Mouse (Mus musculus) left cerebral cortex, postnatal 10 days (tissue): ENCODE data around the gene Tmem219. TPM values are rescaled to one million over a fixed set of nuclear protein-coding genes. Genes with fewer than 3 reads are reported as not detected.

Experiments used
- DNase-seq, 2 experiments: peaks; one replicate each; pipeline ENCODE4 v3.0.0; 2021 to 2022; ENCODE audit warnings: low spot score in 2 of 2, mixed read lengths in 1 of 2; ENCODE audit errors: extremely low spot score in 1 of 2
- intact Hi-C: fragments of 180-260 bp; cut with DNase I; formaldehyde crosslinking; loops from one replicate; pipeline ENCODE4 v1.15.1; 2025
- total RNA-seq, 2 experiments: library from RNA; stranded (reverse); gene quantifications; 2 replicates each; pipeline ENCODE4 v1.2.3; 2021

The Tmem219 gene
- total RNA-seq, 2 experiments from 2014 or later, result 22.4 to 25.2 TPM

DNA sequence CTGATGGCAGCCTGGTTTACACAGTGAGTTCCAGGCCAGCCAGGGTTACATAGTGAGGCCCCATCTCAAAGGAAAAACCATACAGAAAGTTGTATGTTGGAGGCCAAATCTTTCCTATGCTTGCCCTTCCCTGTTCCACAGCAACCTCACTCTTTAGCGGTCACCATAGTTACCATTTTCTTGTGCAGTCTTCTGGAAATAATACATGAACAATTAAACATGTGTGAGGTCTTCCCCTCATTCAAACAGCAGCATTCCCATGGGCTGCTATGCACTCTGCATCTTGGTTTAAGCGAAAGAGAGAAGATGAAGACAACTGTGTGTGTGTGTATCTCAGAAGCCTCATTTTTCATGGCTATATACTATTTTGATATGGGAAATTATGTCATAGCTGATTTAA is 77.2 kb downstream of the Tmem219 start:
- DNase-seq, result no peak
- intact Hi-C loops, result no loop called here

DNA sequence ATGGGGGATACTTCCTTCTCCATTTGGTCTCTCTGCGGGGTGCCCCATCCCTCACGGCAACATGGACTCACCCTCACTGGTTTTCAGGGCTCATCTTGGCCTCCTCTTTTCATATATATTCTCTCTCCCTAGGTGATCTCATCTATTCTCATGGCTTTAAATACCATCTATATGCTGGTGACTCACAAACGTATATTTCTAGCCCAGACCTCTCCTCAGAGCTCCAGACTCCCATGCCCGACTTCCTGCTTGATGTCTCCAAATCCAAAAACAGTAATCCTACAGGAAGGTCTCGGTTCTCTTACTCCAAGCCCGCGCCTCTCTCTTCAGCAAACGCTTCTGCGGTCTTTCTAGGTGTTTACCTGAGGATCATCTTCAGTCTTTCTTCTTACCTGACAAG is 79.4 kb downstream of the Tmem219 start:
- intact Hi-C loops, result no loop called here
- peak in 1 of 2 experiments; percentile 43 for DNase-seq

Other genes with a start within 250 kb of the Tmem219 start
- 1 to 10 TPM; 2.7 to 8.2 TPM for gene Sult1a1, start 246.5 kb downstream of the Tmem219 start, total RNA-seq
- 100 to 1,000 TPM; 118 to 124 TPM for gene Bola2, start 227.5 kb downstream of the Tmem219 start, total RNA-seq
- 10 to 100 TPM; 21.6 to 22.5 TPM for gene Slx1b, start 227.1 kb downstream of the Tmem219 start, total RNA-seq
- 100 to 1,000 TPM; 178 to 199 TPM for gene Coro1a, start 215.1 kb downstream of the Tmem219 start, total RNA-seq
- 100 to 1,000 TPM; 260 to 263 TPM for gene Mapk3, start 163.3 kb downstream of the Tmem219 start, total RNA-seq
- 1 to 10 TPM; 2.6 to 3.5 TPM for gene Gdpd3, start 156.6 kb downstream of the Tmem219 start, total RNA-seq
- 100 to 1,000 TPM; 167 to 169 TPM for gene Ypel3, start 146.0 kb downstream of the Tmem219 start, total RNA-seq
- under 1 TPM; 0.21 to 0.41 TPM for gene Tbx6, start 141.4 kb downstream of the Tmem219 start, total RNA-seq
- 10 to 100 TPM; 54.4 to 56.2 TPM for gene Ppp4c, start 130.4 kb downstream of the Tmem219 start, total RNA-seq
- gene Fam57b, start 125.2 kb downstream of the Tmem219 start, total RNA-seq, result 100 to 1,000 TPM; 135 to 141 TPM
- gene 4930451I11Rik, start 91.3 kb downstream of the Tmem219 start, total RNA-seq, result not detected
- gene Doc2a, start 75.5 kb downstream of the Tmem219 start, total RNA-seq, result 10 to 100 TPM; 74.1 to 80.3 TPM
- gene Hirip3, start 60.9 kb downstream of the Tmem219 start, total RNA-seq, result 10 to 100 TPM; 32.4 to 41.1 TPM
- gene Ino80e, start 60.5 kb downstream of the Tmem219 start, total RNA-seq, result 10 to 100 TPM; 51.5 to 56.4 TPM
- 100 to 1,000 TPM; 161 to 168 TPM for gene Taok2, start 38.2 kb downstream of the Tmem219 start, total RNA-seq
- 100 to 1,000 TPM; 143 to 150 TPM for gene Kctd13, start 6.0 kb upstream of the Tmem219 start, total RNA-seq
- gene Asphd1, start 26.7 kb upstream of the Tmem219 start, total RNA-seq, result 10 to 100 TPM; 49.0 to 58.8 TPM
- gene Sez6l2, start 27.6 kb upstream of the Tmem219 start, total RNA-seq, result 100 to 1,000 TPM; 306 to 312 TPM
- 100 to 1,000 TPM; 163 to 166 TPM for gene Cdipt, start 53.0 kb upstream of the Tmem219 start, total RNA-seq
- gene Cdiptos, start 53.2 kb upstream of the Tmem219 start, total RNA-seq, result under 1 TPM in 1 of 2 experiments, not detected in 1; 0.17 TPM
- 1 to 10 TPM; 4.4 to 4.5 TPM for gene Mvp, start 91.7 kb upstream of the Tmem219 start, total RNA-seq
- gene Pagr1b, start 93.6 kb upstream of the Tmem219 start, total RNA-seq, result under 1 TPM in 1 of 2 experiments, not detected in 1; 0.94 TPM
- gene Pagr1a, start 94.4 kb upstream of the Tmem219 start, total RNA-seq, result 10 to 100 TPM; 17.1 to 17.7 TPM
- gene Gm42742, start 98.2 kb upstream of the Tmem219 start, total RNA-seq, result 10 to 100 TPM; 38.9 to 40.8 TPM
- 100 to 1,000 TPM; 182 to 196 TPM for gene Prrt2, start 98.3 kb upstream of the Tmem219 start, total RNA-seq
- 100 to 1,000 TPM; 265 to 274 TPM for gene Maz, start 104.1 kb upstream of the Tmem219 start, total RNA-seq
- 1 to 10 TPM; 8.8 to 9.8 TPM for gene Kif22, start 119.6 kb upstream of the Tmem219 start, total RNA-seq
- gene Zg16, start 164.4 kb upstream of the Tmem219 start, total RNA-seq, result not detected
- 1 to 10 TPM; 1.4 to 2.1 TPM for gene AI467606, start 168.4 kb upstream of the Tmem219 start, total RNA-seq
- under 1 TPM in 1 of 2 experiments, not detected in 1; 0.22 TPM for gene Qprt, start 199.3 kb upstream of the Tmem219 start, total RNA-seq
- gene Spn, start 214.9 kb upstream of the Tmem219 start, total RNA-seq, result under 1 TPM; 0.11 to 0.12 TPM